Mouse (Mus musculus) MEL (cell line): ENCODE measurements around the gene Pdlim4.

ENCODE experiments used
- CTCF ChIP-seq, 3 experiments: IDR thresholded peaks in 2 of 3; conservative IDR thresholded peaks in 1 of 3; 2 replicates each; pipeline ENCODE4 v1.5.1; 2011 to 2012; ENCODE audit warnings: low read length in 3 of 3, low read depth in 2 of 3, mild to moderate bottlenecking in 2 of 3, improper control_type of control experiment in 1 of 3, inconsistent platforms in 1 of 3, mixed read lengths in 1 of 3, moderate library complexity in 1 of 3; ENCODE audit not compliant: control insufficient read depth in 1 of 3, insufficient read depth in 1 of 3, poor library complexity in 1 of 3, severe bottlenecking in 1 of 3
- EP300 ChIP-seq, 2 experiments: IDR thresholded peaks; 2 replicates each; pipeline ENCODE4 v1.6.1; 2011; ENCODE audit warnings: improper control_type of control experiment in 2 of 2, low read length in 2 of 2, low read depth in 1 of 2, mild to moderate bottlenecking in 1 of 2
- GABPA ChIP-seq: IDR thresholded peaks from 2 replicates; pipeline ENCODE4 v1.6.1; 2012; ENCODE audit warnings: low read depth, mild to moderate bottlenecking, inconsistent platforms, low read length, improper control_type of control experiment, moderate library complexity
- GATA1 ChIP-seq: IDR thresholded peaks from 2 replicates; pipeline ENCODE4 v1.6.1; 2011; ENCODE audit warnings: low read depth, low read length, improper control_type of control experiment
- MAX ChIP-seq: IDR thresholded peaks from 2 replicates; pipeline ENCODE4 v1.6.1; 2011; ENCODE audit warnings: low read length, improper control_type of control experiment
- UBTF ChIP-seq: IDR thresholded peaks from 2 replicates; pipeline ENCODE4 v1.6.1; 2012; ENCODE audit warnings: low read depth, mild to moderate bottlenecking, inconsistent platforms, low read length, improper control_type of control experiment, moderate library complexity, borderline replicate concordance; ENCODE audit not compliant: insufficient read depth
- ZMIZ1 ChIP-seq: IDR thresholded peaks from 2 replicates; pipeline ENCODE4 v1.6.1; 2012; ENCODE audit warnings: low read depth, mild to moderate bottlenecking, inconsistent platforms, low read length, improper control_type of control experiment, moderate library complexity

GRCm38 (mm10) chr11:54040676-54041075, 28.1 kb downstream of the Pdlim4 start:
- TF ChIP-seq CTCF (IDR thresholded peaks at IDR 0.05 in 2 of 3, conservative IDR thresholded peaks at IDR 0.05 in 1 of 3; ENCODE audit: control insufficient read depth in 1 of 3, insufficient read depth in 1 of 3, low read depth in 2 of 3, low read length in 3 of 3, poor library complexity in 1 of 3, severe bottlenecking in 1 of 3) (no peak), GATA1 (no peak), EP300 (IDR thresholded peaks at IDR 0.05; ENCODE audit: low read depth in 1 of 2, low read length in 2 of 2) (no peak), MAX (no peak), ZMIZ1 (no peak), UBTF (no peak), GABPA (no peak)
